Mouse (Mus musculus) fat pad, adult 2 months (tissue): ENCODE results near the gene Morf4l1.

Source experiments
- DNase-seq: peaks from one replicate; pipeline ENCODE4 v3.0.0-alpha.2; 2011; ENCODE audit warnings: low read depth, low spot score; ENCODE audit errors: extremely low read depth

The Morf4l1 gene

DNA sequence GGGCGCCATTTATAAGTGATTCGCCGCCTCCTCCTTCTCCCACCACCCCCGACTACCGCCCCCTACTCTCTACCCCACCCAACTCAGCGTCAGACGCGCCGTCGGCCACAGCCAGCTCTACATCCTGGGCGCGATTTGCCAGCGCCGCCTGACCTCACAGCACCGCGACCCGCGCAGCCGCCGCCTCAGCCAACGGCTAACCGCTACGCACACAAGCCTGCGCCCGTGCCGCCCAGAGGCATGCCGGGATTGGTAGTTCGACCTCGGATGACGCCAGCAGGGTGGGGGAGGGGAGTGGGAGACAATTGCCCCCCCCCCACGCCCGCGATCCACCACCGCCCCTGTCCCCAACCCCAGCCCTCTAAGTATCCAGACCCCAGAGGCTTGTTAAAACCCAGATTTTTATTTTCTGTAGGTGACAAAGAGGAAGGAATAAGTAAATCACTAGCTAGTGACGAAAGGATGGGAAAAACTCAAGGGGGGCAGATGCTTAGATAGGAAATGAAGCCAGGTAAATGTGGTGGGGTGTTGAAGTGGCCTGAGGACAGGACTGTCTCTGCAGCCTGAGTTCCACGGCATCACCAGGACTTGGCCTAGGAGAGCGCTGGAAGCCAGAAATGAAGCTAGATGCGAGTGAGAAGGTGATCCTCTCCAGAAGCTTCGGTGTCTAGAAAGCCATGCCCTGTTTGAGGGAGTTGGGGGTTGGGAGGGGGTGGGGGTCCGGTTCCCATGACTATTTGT is at the start of gene Morf4l1:
TSS of gene Morf4l1 (minus strand) at position 208 of the 741 bp plus-strand sequence.
- peak; percentile 39 for DNase-seq

DNA sequence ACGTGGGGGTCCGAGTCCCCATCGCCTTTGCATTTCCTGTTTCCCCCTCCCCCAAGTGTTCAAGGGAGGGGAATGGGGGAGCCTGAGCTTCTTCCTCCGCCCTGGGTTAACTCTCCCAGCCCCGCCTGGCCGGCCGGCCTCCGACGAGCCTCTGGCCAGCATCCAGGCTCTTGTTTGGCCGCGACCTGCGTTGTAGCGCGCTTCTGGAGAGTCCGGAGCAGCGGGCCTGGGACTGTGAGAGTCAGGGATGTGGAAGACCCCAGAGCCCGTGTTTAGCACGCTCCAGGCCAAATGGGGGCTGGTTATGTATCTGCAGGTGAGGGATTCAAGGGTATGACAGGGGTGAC is 49.1 kb upstream of the Morf4l1 start:
- no peak for DNase-seq

DNA sequence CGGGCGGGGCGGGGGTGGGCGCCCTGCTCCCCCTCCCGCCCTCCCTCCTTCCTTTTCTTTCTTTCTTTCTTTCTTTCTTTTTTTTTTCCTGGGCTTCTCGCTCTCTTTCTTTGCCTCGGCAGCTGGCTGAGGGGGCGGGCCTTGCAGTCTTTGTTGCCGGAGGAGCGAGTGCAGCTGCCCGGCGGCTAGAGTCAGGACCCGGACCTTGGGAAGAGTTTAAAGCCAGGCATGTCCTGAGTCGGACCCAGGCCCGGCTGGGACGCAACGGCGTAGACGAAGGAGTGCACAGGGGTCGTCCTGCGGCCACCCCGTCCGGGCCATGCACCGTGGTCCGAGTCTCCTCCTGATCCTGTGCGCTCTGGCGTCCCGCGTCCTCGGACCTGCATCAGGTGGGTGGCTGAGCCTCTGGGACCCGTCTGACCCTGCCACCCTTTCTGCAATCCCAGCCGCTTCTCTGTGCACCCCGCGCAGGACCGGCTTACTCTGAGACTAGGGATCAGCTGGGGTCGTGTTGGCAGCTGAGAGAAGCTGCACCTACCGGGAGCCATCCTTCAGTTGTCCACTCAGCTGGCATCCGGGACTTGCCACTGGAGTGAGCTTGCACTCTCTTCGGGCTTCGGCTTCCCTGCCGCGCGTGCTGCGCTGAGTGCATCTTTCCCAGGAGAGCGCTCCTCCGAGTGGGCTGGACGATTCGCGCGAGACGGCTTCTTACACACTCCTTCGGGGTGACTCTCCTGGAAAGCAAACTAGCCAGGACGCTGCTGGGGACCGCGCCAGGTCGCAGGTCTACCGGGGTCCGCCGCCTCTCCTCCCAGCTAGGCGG is 48.6 kb upstream of the Morf4l1 start, which contains the start of gene Adamts7:
TSS of gene Adamts7 (plus strand) at position 144 of the 823 bp plus-strand sequence.
- no peak for DNase-seq

GRCm38 (mm10) chr9:90162243-90162925 is 47.8 kb upstream of the Morf4l1 start:
- DNase-seq: no peak

DNA sequence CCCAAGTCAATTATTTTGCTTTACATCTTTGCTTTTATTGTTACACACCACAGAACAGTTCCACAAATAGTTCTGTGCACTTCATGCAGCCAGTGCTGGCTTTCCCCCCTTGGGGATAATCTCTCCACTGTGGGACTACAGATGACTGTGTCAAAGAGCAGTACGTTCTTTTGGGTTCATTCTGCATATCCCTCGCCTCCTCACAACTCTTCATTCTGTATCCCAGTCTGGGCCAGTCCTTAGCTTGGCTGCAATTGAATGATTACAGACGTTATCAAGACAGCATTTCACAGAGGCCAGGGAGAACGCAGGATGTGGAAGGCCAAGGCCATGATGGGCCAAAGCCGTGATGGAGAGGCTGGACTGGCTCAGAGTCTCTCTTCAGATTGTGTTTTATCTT is 32.3 kb upstream of the Morf4l1 start:
- DNase-seq: no peak

GRCm38 (mm10) chr9:90145788-90146187 is 31.2 kb upstream of the Morf4l1 start:
- DNase-seq: no peak

- no peak for DNase-seq
Measured at GRCm38 (mm10) chr9:90136678-90136965, 22.0 kb upstream of the Morf4l1 start.

DNA sequence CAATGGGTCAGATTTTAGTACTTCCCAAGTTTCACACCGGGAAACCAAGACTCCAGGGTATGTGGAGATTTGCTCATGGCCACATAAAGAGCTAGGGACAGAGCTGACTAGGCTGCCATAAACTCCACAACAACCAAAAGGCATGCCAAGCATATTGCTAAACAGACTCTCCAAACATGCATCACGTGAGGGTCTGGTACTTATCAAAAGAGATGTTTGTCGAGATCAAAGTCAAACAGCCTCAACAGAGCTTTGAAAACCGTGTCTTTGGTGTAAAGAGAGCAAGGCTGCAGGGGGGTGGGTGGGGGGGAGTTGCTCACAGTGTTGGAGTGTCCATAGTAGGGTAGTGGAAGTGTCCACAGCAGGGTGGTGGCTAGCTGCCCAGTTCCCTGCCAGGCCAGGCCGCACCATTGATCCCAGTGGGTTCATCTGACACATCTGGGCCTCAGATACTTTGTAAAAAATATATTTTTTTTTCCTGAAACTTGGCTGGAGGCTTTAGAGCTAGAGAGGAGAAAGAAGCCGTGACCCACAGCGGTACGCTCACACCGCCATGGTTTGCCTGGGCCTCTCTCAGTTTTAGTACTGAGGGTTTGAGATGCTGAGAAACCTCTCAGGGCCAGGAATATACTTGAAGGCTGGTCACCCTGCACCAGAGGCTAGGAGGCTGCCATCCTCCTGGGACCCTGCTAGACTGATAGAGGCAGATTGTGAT is 21.5 kb upstream of the Morf4l1 start:
- DNase-seq: no peak

GRCm38 (mm10) chr9:90135466-90135865 is 20.9 kb upstream of the Morf4l1 start:
- DNase-seq: no peak

GRCm38 (mm10) chr9:90133562-90134355 is 19.2 kb upstream of the Morf4l1 start:
- no peak for DNase-seq

- no peak for DNase-seq
Measured at GRCm38 (mm10) chr9:90128636-90129201, 14.1 kb upstream of the Morf4l1 start.

DNA sequence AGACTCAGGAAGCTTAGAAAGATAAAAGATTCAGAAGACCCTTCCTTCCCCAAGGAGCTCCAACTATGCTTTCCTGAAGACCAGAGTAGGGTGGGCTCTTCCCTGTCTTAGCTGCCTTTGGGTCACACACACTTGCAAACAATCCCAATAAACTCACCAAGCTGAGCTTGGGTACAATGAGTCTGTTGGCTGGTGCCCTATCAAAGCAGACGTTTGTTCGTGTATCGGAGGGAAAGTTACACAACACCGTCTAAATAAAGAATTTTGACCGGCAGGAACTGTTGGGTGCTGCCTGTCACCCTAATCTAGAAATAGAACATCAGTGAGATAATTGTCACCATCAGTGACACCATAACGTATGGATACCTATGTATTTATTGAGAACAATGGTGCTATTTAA is 12.6 kb upstream of the Morf4l1 start:
- no peak for DNase-seq

- no peak for DNase-seq
Measured at GRCm38 (mm10) chr9:90126260-90127010, 11.9 kb upstream of the Morf4l1 start.

- DNase-seq: no peak
Measured at GRCm38 (mm10) chr9:90125416-90126099, 11.0 kb upstream of the Morf4l1 start.

DNA sequence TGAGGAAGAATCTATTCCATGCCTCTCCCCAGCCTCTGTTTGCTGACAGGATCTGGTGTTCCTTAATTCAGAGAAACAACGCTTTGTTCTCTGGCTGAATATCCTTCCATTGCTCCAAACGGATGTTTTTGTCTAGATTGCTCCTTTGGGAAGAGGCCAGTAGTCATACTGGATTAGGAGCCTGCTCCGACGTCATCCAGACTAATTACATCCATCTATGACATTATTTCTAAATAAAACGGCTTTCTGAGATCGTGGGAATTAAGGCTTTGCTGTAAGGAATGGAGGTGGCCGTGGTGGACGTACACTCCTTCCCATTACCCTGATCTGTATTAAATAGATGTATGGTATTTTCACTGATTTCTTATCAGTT is 10.3 kb upstream of the Morf4l1 start:
- DNase-seq: no peak

DNA sequence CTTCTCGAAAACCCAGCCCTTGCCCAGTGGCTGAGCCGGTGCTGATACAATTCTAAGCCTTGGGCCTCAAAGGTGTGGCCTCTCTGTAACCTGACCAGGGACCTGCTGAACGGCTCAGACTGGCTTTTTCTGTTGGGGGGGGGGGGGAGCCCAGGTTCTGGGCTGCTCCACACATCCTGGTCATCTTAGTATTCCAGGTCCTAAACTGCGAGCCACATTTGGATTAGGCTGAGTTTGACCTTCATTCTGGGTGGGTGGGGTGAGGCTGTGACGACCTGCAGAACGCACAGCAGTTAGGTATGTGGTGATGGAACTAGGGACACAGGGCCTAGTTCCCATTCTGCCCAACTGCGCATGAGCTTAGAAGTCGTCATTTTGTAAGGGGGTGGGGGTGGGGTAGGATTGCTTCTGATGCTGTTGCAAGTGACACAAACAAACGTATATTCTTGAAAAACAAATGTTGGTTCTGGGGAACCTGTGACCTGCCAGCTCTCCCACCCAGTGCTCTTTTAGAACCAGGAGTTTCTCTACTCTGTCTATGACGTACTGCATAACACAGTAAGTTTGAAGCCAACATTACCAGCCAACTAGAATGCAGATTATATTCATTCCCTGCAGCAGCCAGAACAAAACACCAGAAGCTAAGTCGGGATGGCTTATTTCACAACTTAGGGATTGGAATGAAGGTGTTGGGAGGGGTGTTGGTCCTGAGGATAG is 9.7 kb upstream of the Morf4l1 start:
- DNase-seq: no peak

GRCm38 (mm10) chr9:90122246-90122740 is 7.7 kb upstream of the Morf4l1 start:
- DNase-seq: no peak

- no peak for DNase-seq
Measured at GRCm38 (mm10) chr9:90117234-90117633, 2.7 kb upstream of the Morf4l1 start.
